Mouse (Mus musculus): Measurements from ENCODE around the gene Tesk1. TPM values are rescaled to one million over a fixed set of nuclear protein-coding genes. Genes with fewer than 3 reads are reported as not detected.

Tesk1 gene
- polyA plus RNA-seq, 1 experiment = 51.5 TPM

DNA sequence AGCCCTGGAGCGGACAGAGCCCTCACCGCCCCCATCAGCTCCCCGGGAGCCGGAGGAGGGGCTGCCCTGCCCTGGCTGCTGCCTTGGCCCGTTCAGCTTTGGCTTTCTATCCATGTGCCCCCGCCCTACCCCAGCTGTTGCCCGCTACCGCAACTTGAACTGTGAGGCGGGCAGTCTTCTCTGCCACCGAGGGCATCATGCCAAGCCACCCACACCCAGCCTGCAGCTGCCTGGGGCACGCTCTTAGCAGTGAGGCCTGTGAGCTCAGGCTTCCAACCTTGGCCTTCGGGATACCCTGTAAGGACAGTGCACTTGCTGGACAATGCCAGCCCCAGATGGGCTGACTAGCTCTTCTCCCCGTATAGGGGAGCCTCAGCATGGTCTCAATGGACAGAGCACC is 5.5 kb downstream of the Tesk1 start:
- H3K4me1 ChIP-seq (ENCODE audit: control insufficient read depth, insufficient read depth, low read length) = peaks cover 5% of the 10 kb centered on the region
- H3K4me3 ChIP-seq (ENCODE audit: insufficient read depth, low read length) = no peak overlapping the region
- no peak overlapping the region for H3K27ac ChIP-seq (ENCODE audit: insufficient read depth, low read depth, low read length)
- no peak for TF ChIP-seq POLR2A (IDR thresholded peaks at IDR 0.05; ENCODE audit: borderline replicate concordance, low read depth, low read length)
- no peak for TF ChIP-seq CTCF (IDR thresholded peaks at IDR 0.05; ENCODE audit: low read depth, low read length)

DNA sequence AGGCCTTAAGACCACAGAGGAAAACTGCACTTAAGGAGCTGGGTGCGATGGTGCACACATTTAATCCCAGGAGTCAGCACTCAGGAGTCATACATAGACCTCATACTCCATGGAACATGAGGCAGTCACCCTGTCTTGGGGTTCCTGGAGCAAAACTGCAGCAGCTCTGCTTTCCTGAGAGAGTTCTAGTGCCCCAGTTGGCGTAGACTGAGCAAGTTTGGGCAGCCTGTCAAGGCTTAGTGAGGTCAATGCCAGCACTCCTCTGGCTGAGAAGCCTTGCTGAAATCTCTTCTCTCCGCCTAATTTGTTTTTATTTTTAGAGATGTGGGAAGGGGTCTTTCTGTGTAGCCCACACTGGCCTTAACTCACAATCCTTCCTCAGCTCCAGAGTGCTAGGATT is 6.8 kb downstream of the Tesk1 start:
- H3K4me1 ChIP-seq (ENCODE audit: control insufficient read depth, insufficient read depth, low read length) = peaks cover 14% of the 10 kb centered on the region

DNA sequence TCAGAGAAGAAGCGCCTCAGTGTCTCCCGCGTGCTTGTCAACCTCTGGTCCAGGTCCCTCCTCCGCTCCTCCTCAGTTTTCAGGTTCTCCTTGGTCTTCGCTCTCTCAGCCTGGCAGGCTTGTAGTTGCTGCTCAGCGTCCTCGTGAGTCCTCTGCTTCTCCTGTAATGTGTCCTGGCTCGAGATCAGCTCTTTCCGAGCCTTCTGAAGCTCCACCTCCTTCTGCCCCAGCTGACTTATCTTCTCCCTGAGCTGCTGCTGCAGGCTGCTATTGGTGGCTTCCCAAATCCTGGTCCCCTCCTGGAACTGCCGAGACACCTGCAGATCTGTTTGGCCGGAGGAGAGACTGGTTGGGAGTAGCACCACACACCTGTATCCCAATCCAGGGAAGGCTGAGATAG is 10.6 kb downstream of the Tesk1 start:
- peaks cover 20% of the 10 kb centered on the region for H3K4me1 ChIP-seq (ENCODE audit: control insufficient read depth, insufficient read depth, low read length)
- H3K4me3 ChIP-seq (ENCODE audit: insufficient read depth, low read length) = no peak overlapping the region
- TF ChIP-seq CTCF (IDR thresholded peaks at IDR 0.05; ENCODE audit: low read depth, low read length) = no peak
- no peak for TF ChIP-seq POLR2A (IDR thresholded peaks at IDR 0.05; ENCODE audit: borderline replicate concordance, low read depth, low read length)
- H3K27ac ChIP-seq (ENCODE audit: insufficient read depth, low read depth, low read length) = no peak overlapping the region

More for the DNA sequence above, 6.8 kb downstream of the Tesk1 start:
- no peak overlapping the region for H3K4me3 ChIP-seq (ENCODE audit: insufficient read depth, low read length)
- no peak for TF ChIP-seq CTCF (IDR thresholded peaks at IDR 0.05; ENCODE audit: low read depth, low read length)
- no peak overlapping the region for H3K27ac ChIP-seq (ENCODE audit: insufficient read depth, low read depth, low read length)

DNA sequence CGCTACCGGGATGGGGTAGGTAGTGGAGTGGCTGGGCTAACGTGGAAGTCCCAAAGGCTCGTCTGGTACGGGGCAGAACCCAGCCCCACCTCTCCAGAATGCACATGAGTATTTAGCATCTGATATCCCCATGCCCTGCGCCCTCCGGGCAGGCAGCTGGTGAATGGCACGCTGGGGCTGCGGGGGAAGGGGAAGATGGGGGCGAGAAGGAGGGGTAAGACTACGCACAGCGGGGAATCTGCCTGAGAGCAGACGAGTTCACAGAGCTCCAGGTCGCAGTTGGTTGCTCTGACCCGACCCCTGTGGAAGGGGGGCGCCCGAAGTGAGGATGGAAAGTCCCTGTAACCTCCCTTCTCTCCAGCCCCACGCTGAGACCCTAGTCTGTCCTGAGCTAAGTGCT is 11.7 kb downstream of the Tesk1 start:
- H3K4me1 ChIP-seq (ENCODE audit: control insufficient read depth, insufficient read depth, low read length) = peaks cover 20% of the 10 kb centered on the region
- peak overlapping the region; percentile 63 for H3K4me3 ChIP-seq (ENCODE audit: insufficient read depth, low read length)
- peak overlapping the region; percentile 6; the same call in 1 of the 2 replicates for H3K27ac ChIP-seq (ENCODE audit: insufficient read depth, low read depth, low read length)
- TF ChIP-seq CTCF (IDR thresholded peaks at IDR 0.05; ENCODE audit: low read depth, low read length) (no peak), POLR2A (IDR thresholded peaks at IDR 0.05; ENCODE audit: borderline replicate concordance, low read depth, low read length) (no peak)

DNA sequence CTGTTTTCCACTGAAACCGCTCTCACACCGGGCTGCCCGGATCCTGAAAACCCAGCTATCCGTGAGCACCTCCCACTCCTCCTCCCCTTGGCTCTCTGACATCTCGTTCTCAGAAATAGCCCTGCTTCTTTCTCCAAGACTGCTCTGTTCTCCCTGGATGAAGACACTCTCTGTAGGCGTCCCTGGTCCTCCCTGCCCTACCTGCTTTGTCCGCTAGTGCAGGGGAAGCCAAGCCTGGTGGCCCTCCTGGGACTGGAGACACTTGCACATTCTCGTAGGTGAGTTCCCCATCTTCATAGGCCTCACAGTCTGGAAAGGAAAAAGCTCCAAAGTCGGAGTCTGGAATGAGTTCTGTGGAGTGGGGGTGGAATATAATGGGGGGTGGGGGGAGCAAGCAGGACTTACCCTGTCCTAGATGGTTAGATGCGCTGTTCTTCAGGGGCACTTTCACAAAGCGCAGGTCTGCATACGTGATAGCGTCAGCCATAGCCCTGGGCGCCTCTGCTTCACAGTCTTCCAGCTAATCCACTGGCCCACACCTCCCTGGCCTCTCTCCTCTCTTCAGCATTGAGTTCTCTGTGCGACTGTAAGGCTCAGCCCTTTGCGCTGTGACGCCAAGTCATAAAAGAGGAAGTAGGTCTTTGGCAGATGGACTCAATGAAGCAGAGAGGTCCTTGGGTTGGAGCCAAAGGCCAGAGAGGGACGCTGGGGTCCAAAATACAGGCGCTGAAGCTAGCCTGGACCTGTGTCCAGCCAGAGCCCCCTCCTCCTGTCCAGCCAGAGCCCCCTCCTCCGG is 12.5 kb downstream of the Tesk1 start, which contains the start of gene Cd72:
Gene Cd72, minus strand, starts transcription at position 588 of the 796 bp plus-strand sequence.
- Histone ChIP-seq H3K4me3 (ENCODE audit: insufficient read depth, low read length) (peak within 1 kb of the TSS; percentile 63), H3K4me1 (ENCODE audit: control insufficient read depth, insufficient read depth, low read length) (peaks cover 20% of the 10 kb centered on the region), H3K27ac (ENCODE audit: insufficient read depth, low read depth, low read length) (peak within 1 kb of the TSS; percentile 46)
- TF ChIP-seq CTCF (IDR thresholded peaks at IDR 0.05; ENCODE audit: low read depth, low read length) (no peak; the same call in 1 of the 2 replicates), POLR2A (IDR thresholded peaks at IDR 0.05; ENCODE audit: borderline replicate concordance, low read depth, low read length) (no peak)

DNA sequence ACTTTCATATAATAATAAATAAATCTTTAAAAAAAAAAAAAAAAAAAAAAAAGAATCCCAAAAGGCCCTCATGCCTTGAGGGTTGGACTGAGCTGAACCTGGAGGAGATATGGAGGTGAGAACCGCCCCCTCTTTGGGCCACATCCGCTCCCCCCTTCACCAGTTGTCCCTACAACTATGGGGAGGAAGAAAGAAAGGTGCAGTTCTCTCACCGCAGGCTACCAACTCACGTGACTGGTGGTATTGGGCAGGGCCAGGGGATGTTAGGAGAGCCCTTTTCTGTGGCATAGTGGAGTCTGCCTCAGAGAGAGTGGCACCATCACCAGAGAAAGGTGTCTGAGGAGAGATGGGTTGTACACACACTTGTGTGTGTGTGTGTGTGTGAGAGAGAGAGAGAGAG is 14.7 kb downstream of the Tesk1 start:
- no peak overlapping the region for H3K4me3 ChIP-seq (ENCODE audit: insufficient read depth, low read length)
- TF ChIP-seq CTCF (IDR thresholded peaks at IDR 0.05; ENCODE audit: low read depth, low read length) (no peak), POLR2A (IDR thresholded peaks at IDR 0.05; ENCODE audit: borderline replicate concordance, low read depth, low read length) (no peak)
- no peak overlapping the region for H3K27ac ChIP-seq (ENCODE audit: insufficient read depth, low read depth, low read length)
- H3K4me1 ChIP-seq (ENCODE audit: control insufficient read depth, insufficient read depth, low read length) = peaks cover 32% of the 10 kb centered on the region

DNA sequence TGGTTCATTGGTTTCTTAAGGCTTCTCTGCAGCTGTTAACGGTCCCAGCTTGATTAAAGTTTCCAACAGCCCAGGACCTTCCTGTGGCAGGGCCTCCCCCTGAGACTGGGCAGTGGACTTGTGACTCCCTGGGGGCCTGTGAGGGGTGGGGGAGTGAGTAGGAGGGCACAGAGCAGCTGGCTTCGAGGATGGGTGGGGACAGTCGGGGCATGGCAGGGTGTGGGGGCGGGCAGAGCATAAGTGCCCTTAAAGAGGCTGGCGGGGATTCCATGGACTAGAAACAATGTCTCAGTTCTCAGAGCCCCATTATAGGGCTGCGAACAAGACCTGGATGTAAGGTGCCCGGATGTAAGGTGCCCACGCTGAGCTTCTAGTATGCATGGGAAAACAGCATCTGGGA is 15.4 kb downstream of the Tesk1 start:
- TF ChIP-seq POLR2A (IDR thresholded peaks at IDR 0.05; ENCODE audit: borderline replicate concordance, low read depth, low read length) (no peak), CTCF (IDR thresholded peaks at IDR 0.05; ENCODE audit: low read depth, low read length) (no peak)
- Histone ChIP-seq H3K27ac (ENCODE audit: insufficient read depth, low read depth, low read length) (no peak overlapping the region), H3K4me3 (ENCODE audit: insufficient read depth, low read length) (no peak overlapping the region), H3K4me1 (ENCODE audit: control insufficient read depth, insufficient read depth, low read length) (peaks cover 33% of the 10 kb centered on the region)

DNA sequence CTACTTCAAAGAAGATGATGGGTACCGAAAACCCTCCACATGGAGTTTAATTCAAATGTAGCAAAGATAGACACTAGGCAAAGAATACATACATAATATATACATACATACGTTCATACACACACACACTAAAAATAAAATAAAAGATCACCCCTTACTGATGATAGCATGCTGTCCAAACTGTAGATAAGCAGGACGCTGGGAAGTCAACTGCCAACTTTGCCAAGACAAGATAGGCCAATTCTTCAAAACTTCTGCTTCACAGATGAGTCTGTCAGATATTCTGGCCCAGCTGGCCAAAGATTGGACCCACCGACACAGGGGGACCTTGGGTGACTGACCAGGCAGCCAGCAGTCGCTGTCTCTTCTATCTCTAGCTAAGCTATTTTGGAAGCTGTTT is 21.4 kb downstream of the Tesk1 start:
- H3K4me3 ChIP-seq (ENCODE audit: insufficient read depth, low read length) = no peak overlapping the region
- H3K4me1 ChIP-seq (ENCODE audit: control insufficient read depth, insufficient read depth, low read length) = peaks cover 43% of the 10 kb centered on the region
- TF ChIP-seq POLR2A (IDR thresholded peaks at IDR 0.05; ENCODE audit: borderline replicate concordance, low read depth, low read length) = no peak
- TF ChIP-seq CTCF (IDR thresholded peaks at IDR 0.05; ENCODE audit: low read depth, low read length) = no peak
- no peak overlapping the region for H3K27ac ChIP-seq (ENCODE audit: insufficient read depth, low read depth, low read length)

DNA sequence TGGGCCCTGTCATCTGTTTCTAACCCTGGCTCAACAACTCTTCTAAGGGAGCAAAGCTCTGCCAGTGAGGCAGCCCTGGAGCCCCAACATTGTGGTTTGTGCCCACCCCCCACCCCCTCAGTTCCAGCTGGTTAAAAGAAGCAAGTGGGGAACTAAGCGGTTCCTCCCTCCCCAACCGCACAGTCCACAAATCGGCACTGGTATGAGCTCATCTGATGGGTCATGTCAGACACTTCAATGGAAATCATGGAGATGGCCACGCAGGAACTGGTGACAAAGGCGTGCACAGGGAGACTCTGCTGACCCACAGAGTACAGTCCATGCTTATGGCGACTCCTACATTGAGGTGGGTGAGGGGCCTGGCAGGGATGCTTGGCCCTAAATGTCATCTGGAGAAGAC is 24.2 kb downstream of the Tesk1 start:
- TF ChIP-seq POLR2A (IDR thresholded peaks at IDR 0.05; ENCODE audit: borderline replicate concordance, low read depth, low read length) (no peak), CTCF (IDR thresholded peaks at IDR 0.05; ENCODE audit: low read depth, low read length) (no peak)
- H3K4me3 ChIP-seq (ENCODE audit: insufficient read depth, low read length) = peak overlapping the region; percentile 26

DNA sequence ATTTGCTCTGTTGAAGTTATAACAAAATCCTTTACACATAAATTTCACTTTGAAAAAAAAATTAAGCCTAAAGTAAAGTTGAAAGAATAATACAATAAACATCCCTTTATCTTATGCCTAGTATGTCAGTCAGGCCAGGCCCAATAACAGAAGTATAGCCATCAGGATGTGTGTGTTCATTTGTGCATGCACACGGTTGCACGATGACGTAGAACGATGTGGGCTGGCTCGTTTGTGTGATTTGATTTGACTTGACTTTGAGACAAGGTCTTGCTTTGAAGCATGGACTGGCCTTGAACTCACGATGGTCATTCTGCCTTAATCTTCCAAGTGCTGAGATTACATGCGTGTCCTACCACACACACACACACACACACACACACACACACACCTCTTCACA is 25.1 kb downstream of the Tesk1 start:
- no peak for TF ChIP-seq POLR2A (IDR thresholded peaks at IDR 0.05; ENCODE audit: borderline replicate concordance, low read depth, low read length)
- no peak for TF ChIP-seq CTCF (IDR thresholded peaks at IDR 0.05; ENCODE audit: low read depth, low read length)
- peaks cover 43% of the 10 kb centered on the region for H3K4me1 ChIP-seq (ENCODE audit: control insufficient read depth, insufficient read depth, low read length)
- no peak overlapping the region for H3K4me3 ChIP-seq (ENCODE audit: insufficient read depth, low read length)
- peak overlapping the region; percentile 99 for H3K27ac ChIP-seq (ENCODE audit: insufficient read depth, low read depth, low read length)

More for the DNA sequence above, 24.2 kb downstream of the Tesk1 start:
- Histone ChIP-seq H3K27ac (ENCODE audit: insufficient read depth, low read depth, low read length) (peak overlapping the region; percentile 99), H3K4me1 (ENCODE audit: control insufficient read depth, insufficient read depth, low read length) (peaks cover 49% of the 10 kb centered on the region)

Data from bone marrow macrophage, adult 2 months (primary cell).